Mouse (Mus musculus): ENCODE data around the gene Cxcl2.

- no peak for TF ChIP-seq CTCF (IDR thresholded peaks at IDR 0.05; ENCODE audit: control insufficient read depth, insufficient read depth, low read length)
- no peak for TF ChIP-seq POLR2A (IDR thresholded peaks at IDR 0.05; ENCODE audit: borderline replicate concordance, control insufficient read depth, low read depth, low read length)
These were observed 45.8 kb downstream of the Cxcl2 start for GRCm38 (mm10) chr5:90949499-90949898.
